Mouse (Mus musculus): Measurements from ENCODE around the gene A930033H14Rik. TPM values are rescaled to one million over a fixed set of nuclear protein-coding genes. Genes with fewer than 3 reads are reported as not detected.

A930033H14Rik gene
- polyA plus RNA-seq, 1 experiment from 2014 or later = 1.8 TPM

DNA sequence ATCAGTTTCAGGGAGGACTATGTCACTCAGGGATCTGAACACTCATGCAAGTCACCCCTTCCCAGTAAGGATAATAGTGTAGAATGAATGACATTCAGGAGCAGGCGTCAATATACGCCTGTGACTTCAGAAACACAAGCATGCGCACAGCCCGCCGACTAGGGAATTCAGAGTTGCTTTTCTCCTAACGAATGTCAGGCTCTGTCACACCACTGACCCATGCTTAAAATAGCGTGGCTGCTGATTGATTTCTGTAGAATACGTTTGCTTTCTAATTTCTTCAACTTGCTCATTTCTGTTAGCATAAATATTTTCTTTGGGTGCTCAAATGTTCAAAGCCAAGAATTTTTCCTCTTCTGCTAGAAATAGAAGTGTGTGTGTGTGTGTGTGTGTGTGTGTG is 13.1 kb upstream of the A930033H14Rik start:
- no peak overlapping the region for H3K4me3 ChIP-seq
- H3K27ac ChIP-seq = peak overlapping the region; percentile 33
- no peaks in the 10 kb centered on the region for H3K9me3 ChIP-seq (replicated peaks)
- H3K36me3 ChIP-seq = 0 out of 2 replicates have a peak, but pooled peaks cover 3% of the 10 kb centered on the region
- H3K27me3 ChIP-seq = no peaks in the 10 kb centered on the region
- 54% methylated on average over 8 of the region's 8 CpGs for WGBS
- H3K4me2 ChIP-seq = no peak overlapping the region
- peaks cover 17% of the 10 kb centered on the region; the same call in 1 of the 2 replicates for H3K4me1 ChIP-seq (replicated peaks)
- ATAC-seq (replicated peaks; ENCODE audit: insufficient number of reproducible peaks, insufficient read depth, low FRiP score, low read depth) = no peak
- H3K9ac ChIP-seq = no peak overlapping the region

DNA sequence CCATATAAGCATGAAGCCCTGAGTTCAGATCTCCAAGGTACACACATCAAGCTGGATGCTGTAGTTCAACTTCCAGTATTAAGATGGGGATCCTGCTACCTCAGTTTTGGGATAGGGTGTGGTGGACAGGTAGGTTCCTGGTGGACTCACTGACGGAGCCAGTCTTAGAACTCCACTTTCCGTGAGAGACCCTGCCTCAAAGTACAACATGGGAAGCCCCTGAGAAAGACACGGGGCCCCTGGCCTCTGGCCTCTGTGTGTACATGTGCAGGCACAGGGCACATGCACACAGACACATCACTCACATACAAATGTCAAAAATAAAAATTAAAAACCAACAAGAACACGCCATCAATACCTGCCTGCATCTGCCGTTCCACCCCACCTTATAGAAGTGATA is 12.6 kb upstream of the A930033H14Rik start:
- H3K36me3 ChIP-seq = 0 out of 2 replicates have a peak, but pooled peaks cover 3% of the 10 kb centered on the region
- H3K4me2 ChIP-seq = no peak overlapping the region
- H3K4me1 ChIP-seq (replicated peaks) = peaks cover 17% of the 10 kb centered on the region
- peak overlapping the region; percentile 33 for H3K27ac ChIP-seq
- WGBS = 77% methylated on average over 5 of the region's 5 CpGs
- no peak overlapping the region for H3K4me3 ChIP-seq
- no peak for ATAC-seq (replicated peaks; ENCODE audit: insufficient number of reproducible peaks, insufficient read depth, low FRiP score, low read depth)
- H3K27me3 ChIP-seq = no peaks in the 10 kb centered on the region
- H3K9ac ChIP-seq = no peak overlapping the region
- H3K9me3 ChIP-seq (replicated peaks) = no peaks in the 10 kb centered on the region

DNA sequence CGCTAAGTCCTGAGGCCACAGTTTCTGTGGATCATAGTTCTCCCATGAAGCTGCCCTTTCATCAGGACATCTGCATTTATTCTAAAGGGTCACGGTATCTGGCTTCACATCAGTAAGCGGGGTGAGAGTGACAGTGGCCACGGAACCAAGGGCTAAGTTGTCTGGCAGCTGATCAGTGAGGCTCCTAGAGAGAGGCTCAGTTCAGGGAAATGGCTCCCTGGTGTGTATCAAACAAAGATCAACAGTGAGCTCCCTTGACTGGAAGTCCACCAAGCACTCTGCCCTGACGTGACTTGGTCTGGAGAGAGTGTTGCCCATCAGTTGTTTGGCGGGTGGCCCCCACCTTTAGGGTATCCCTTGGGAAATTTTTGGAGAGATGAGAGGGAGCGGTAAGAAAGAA is 11.4 kb upstream of the A930033H14Rik start:
- WGBS = 76% methylated on average over 7 of the region's 7 CpGs
- Histone ChIP-seq H3K9ac (no peak overlapping the region), H3K27ac (no peak overlapping the region), H3K4me3 (no peak overlapping the region), H3K36me3 (0 out of 2 replicates have a peak, but pooled peaks cover 3% of the 10 kb centered on the region), H3K4me1 (replicated peaks) (peaks cover 27% of the 10 kb centered on the region), H3K4me2 (no peak overlapping the region), H3K9me3 (replicated peaks) (no peaks in the 10 kb centered on the region), H3K27me3 (no peaks in the 10 kb centered on the region)
- no peak for ATAC-seq (replicated peaks; ENCODE audit: insufficient number of reproducible peaks, insufficient read depth, low FRiP score, low read depth)

DNA sequence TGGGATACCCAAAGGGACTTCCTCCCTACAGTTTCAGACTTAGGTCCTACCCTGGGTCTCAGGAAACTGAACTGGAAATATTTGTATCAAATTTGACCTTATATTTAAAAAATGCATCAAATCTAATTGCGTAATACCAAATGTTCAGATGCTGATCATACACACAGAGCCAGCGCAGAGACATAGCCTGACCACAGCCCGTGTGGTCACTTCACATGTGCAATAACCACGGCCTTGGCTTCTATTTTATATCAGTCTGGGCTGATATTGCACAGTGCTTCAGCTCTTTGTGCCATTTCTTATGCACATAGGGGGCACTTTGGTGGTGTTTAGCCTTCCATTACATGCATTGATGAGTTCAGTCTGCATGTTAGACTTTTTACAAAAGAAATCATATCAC is 10.3 kb upstream of the A930033H14Rik start:
- Histone ChIP-seq H3K9ac (no peak overlapping the region), H3K9me3 (replicated peaks) (no peaks in the 10 kb centered on the region), H3K27me3 (no peaks in the 10 kb centered on the region), H3K36me3 (0 out of 2 replicates have a peak, but pooled peaks cover 3% of the 10 kb centered on the region), H3K4me2 (no peak overlapping the region), H3K27ac (no peak overlapping the region), H3K4me1 (replicated peaks) (peaks cover 38% of the 10 kb centered on the region), H3K4me3 (no peak overlapping the region)
- ATAC-seq (replicated peaks; ENCODE audit: insufficient number of reproducible peaks, insufficient read depth, low FRiP score, low read depth) = no peak
- 93% methylated on average over 4 of the region's 4 CpGs for WGBS

DNA sequence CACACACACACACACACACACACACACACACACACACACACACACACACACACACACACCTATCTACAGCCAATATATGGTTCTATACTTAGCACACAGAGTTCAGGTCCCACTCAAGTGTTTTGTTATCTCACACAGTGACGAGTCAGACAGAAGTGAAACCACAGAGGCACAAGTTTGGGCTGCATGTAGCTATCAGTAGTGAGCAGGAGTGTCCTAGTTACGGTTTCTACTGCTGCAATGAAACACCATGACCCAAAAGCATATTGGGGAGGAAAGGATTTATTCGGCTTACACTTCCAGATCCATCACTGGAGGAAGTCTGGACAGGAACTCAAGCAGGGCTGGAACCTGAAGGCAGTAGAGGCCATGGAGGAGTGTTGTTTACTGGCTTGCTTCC is 9.1 kb upstream of the A930033H14Rik start:
- peaks cover 40% of the 10 kb centered on the region for H3K4me1 ChIP-seq (replicated peaks)
- no peak overlapping the region for H3K4me3 ChIP-seq
- no peak overlapping the region for H3K9ac ChIP-seq
- no peaks in the 10 kb centered on the region for H3K9me3 ChIP-seq (replicated peaks)
- H3K4me2 ChIP-seq = 0 out of 2 replicates have a peak overlapping the region, but pooled peaks have one; percentile 12
- WGBS = 43% methylated on average over 3 of the region's 3 CpGs
- peak overlapping the region; percentile 58 for H3K27ac ChIP-seq
- H3K27me3 ChIP-seq = no peaks in the 10 kb centered on the region
- peaks cover 10% of the 10 kb centered on the region; the same call in 1 of the 2 replicates for H3K36me3 ChIP-seq
- ATAC-seq (replicated peaks; ENCODE audit: insufficient number of reproducible peaks, insufficient read depth, low FRiP score, low read depth) = peak; percentile 41; the same call in 1 of the 2 replicates

DNA sequence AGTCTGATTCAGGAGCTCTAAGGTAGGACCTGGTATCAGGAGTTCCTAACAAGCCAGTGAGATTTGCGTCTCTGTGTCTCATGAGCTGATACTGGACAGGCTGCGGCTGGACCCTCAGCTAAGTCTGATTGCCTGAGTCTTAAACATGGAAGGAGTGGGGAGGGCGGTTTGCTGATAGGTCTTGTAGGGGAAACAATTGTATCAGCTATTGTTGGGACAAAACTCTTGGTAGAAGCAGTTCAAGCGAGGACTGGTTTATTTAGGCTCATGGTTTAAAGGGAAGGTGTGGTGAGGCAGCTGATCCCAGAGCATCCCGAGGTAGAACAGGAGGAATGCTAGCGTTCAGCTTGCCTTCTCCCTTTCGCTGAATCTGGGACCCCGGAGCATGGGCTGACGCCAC is 8.2 kb upstream of the A930033H14Rik start:
- Histone ChIP-seq H3K4me3 (no peak overlapping the region), H3K9ac (no peak overlapping the region), H3K27me3 (no peaks in the 10 kb centered on the region), H3K4me2 (no peak overlapping the region), H3K9me3 (replicated peaks) (no peaks in the 10 kb centered on the region), H3K27ac (no peak overlapping the region), H3K4me1 (replicated peaks) (peaks cover 38% of the 10 kb centered on the region), H3K36me3 (peaks cover 18% of the 10 kb centered on the region)
- whole genome bisulfite sequencing = 94% methylated on average over 9 of the region's 9 CpGs
- ATAC-seq (replicated peaks; ENCODE audit: insufficient number of reproducible peaks, insufficient read depth, low FRiP score, low read depth) = no peak

DNA sequence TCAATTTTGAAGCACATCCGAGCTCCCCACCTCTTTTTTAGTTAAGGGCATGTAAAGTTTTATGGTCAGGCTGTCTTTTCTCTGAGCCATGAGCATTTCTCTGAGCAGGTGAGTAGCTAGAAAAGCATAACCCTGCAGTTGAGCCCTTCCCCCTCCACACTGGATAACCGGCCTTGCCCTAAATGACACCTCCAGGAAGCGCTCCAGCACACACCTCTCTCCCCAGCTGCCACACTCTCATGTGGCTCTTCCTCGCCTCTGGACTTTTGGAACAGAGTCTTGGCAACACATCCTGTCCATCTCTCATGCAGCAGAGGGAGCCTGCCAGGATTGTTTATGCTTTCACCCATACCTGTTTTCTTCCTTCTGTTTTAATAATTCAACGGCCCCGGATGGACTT is 7.4 kb upstream of the A930033H14Rik start:
- peaks cover 31% of the 10 kb centered on the region for H3K4me1 ChIP-seq (replicated peaks)
- 77% methylated on average over 6 of the region's 6 CpGs for WGBS

DNA sequence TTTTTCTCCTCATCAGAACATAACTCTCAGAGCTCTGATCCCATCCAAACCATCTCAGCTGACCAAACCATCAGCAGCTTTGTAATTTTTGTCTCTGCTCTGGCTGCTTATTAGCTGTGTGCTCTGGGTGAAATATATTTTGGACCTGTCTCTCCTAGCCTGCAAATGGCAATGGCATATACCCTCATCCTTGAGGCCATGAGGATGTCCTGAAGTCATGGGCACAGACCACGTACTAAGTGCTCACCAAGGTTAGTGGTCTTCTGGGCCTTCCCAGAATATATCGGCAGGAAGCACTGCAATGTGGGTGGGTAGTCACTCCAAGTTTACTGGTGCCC is 6.4 kb upstream of the A930033H14Rik start:
- H3K9ac ChIP-seq = no peak overlapping the region
- peaks cover 25% of the 10 kb centered on the region for H3K36me3 ChIP-seq
- H3K4me1 ChIP-seq (replicated peaks) = peaks cover 35% of the 10 kb centered on the region
- ATAC-seq (replicated peaks; ENCODE audit: insufficient number of reproducible peaks, insufficient read depth, low FRiP score, low read depth) = 0 out of 2 replicates have a peak, but pooled peaks have one; percentile 4
- WGBS = 53% methylated on average over 2 of the region's 2 CpGs
- no peak overlapping the region for H3K4me3 ChIP-seq
- H3K4me2 ChIP-seq = no peak overlapping the region
- H3K9me3 ChIP-seq (replicated peaks) = no peaks in the 10 kb centered on the region
- H3K27me3 ChIP-seq = no peaks in the 10 kb centered on the region
- H3K27ac ChIP-seq = peak overlapping the region; percentile 54

More for the DNA sequence above, 7.4 kb upstream of the A930033H14Rik start:
- no peak overlapping the region for H3K27ac ChIP-seq
- no peak overlapping the region for H3K4me2 ChIP-seq
- H3K36me3 ChIP-seq = peaks cover 25% of the 10 kb centered on the region
- no peak for ATAC-seq (replicated peaks; ENCODE audit: insufficient number of reproducible peaks, insufficient read depth, low FRiP score, low read depth)
- no peak overlapping the region for H3K9ac ChIP-seq
- no peak overlapping the region for H3K4me3 ChIP-seq
- H3K27me3 ChIP-seq = no peaks in the 10 kb centered on the region
- H3K9me3 ChIP-seq (replicated peaks) = no peaks in the 10 kb centered on the region

DNA sequence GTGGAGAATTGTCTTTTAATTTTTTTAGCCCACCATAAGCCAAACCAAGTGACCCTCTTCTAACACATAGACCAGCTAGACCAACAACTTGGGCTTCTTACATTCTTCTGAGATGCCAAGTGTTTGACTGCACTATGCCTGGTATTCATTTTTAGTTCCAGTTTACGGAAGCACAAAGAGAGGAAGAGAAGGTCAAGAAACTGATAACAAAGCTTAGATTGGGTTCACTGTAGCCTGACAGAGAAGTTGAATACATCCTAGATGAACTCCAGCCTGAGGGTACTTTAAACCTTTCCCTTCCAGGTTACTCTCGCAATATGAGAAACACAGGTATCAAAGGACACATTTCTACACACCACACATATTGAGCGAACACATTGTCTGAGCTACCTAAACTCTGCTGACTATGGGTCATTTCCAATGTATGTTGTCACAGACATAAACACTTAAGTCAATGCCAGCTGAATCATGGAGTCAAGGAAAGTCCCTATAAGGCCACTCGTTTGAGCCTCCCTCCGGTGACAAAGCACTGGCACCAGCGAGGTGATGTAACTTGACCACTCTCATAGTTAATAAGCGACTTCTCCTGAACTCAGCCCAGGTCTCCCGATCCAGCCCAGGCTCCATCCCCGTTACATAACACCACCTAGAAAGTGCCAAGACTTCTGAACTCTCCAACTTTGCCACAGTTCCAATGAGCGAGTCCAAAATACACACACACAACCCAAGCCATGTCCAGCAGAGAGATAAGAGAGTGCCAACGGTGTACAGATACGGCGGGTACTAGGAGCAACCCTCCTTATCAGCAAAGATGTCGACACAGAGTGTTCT is 5.8 kb upstream of the A930033H14Rik start:
- H3K4me2 ChIP-seq = no peak overlapping the region
- no peaks in the 10 kb centered on the region for H3K27me3 ChIP-seq
- peak; percentile 69; the same call in 1 of the 2 replicates for ATAC-seq (replicated peaks; ENCODE audit: insufficient number of reproducible peaks, insufficient read depth, low FRiP score, low read depth)
- H3K4me3 ChIP-seq = no peak overlapping the region
- H3K9me3 ChIP-seq (replicated peaks) = no peaks in the 10 kb centered on the region
- H3K9ac ChIP-seq = no peak overlapping the region
- peak overlapping the region; percentile 54 for H3K27ac ChIP-seq
- 46% methylated on average over 14 of the region's 14 CpGs for WGBS
- H3K36me3 ChIP-seq = peaks cover 25% of the 10 kb centered on the region
- H3K4me1 ChIP-seq (replicated peaks) = peaks cover 40% of the 10 kb centered on the region

DNA sequence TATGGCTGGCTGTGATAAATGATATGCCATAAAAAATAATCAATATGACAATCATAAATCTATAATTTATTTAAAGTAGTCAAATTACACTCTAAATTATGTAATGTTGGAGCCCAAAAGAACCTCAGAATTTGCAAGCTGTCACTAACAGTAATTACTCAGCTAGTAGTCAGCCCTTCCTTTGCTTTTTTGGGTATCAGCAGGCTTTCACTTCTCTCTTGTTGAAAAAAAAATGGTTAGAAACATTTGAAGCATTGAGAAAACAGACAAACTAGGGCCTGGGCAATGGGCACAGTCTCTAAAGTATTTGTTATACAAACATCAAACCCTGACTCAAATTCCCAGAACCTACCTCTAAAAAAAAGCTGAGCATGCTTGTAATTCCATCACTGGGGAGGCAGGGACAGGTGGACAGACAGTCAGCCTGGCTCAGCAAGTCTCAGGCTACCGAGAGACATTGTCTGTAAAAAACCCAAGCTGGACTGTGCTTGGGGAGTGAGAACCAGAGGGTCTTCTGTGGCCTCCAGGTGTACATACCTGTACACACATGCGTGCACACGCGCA is 4.3 kb upstream of the A930033H14Rik start:
- peaks cover 22% of the 10 kb centered on the region for H3K36me3 ChIP-seq
- peaks cover 35% of the 10 kb centered on the region for H3K4me1 ChIP-seq (replicated peaks)
- H3K4me2 ChIP-seq = no peak overlapping the region
- no peaks in the 10 kb centered on the region for H3K9me3 ChIP-seq (replicated peaks)
- no peak for ATAC-seq (replicated peaks; ENCODE audit: insufficient number of reproducible peaks, insufficient read depth, low FRiP score, low read depth)
- no peak overlapping the region for H3K9ac ChIP-seq
- no peaks in the 10 kb centered on the region for H3K27me3 ChIP-seq
- no peak overlapping the region for H3K4me3 ChIP-seq
- 94% methylated on average over 4 of the region's 4 CpGs for whole genome bisulfite sequencing
- no peak overlapping the region for H3K27ac ChIP-seq

DNA sequence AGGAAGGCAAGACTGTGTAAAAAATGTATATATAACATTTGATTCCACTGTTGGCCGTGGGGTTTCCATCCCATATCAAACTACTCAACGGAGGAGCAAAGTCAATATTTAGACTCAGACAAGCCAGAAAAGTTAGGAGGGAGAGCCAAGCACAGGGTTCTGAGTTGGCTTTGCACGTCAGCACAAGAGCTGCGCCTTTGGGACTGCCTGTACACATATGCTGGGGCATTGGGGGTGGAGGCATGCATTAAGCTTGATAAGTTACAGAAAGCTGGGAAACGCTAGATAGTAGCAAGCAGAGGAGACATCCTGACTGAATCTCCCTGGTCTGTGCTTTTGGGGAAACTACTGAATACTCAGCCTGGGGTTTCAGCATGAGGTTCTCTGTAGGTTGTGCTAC is 1.1 kb upstream of the A930033H14Rik start:
- peaks cover 22% of the 10 kb centered on the region for H3K36me3 ChIP-seq
- H3K4me2 ChIP-seq = peak overlapping the region; percentile 94
- WGBS = 5% methylated on average over 5 of the region's 5 CpGs
- peaks cover 27% of the 10 kb centered on the region for H3K4me1 ChIP-seq (replicated peaks)
- no peaks in the 10 kb centered on the region for H3K9me3 ChIP-seq (replicated peaks)
- no peaks in the 10 kb centered on the region for H3K27me3 ChIP-seq
- peak overlapping the region; percentile 93 for H3K9ac ChIP-seq
- H3K4me3 ChIP-seq = peak overlapping the region; percentile 75
- H3K27ac ChIP-seq = peak overlapping the region; percentile 100
- ATAC-seq (replicated peaks; ENCODE audit: insufficient number of reproducible peaks, insufficient read depth, low FRiP score, low read depth) = no peak

All from heart, embryonic 15.5 days (tissue).